Mouse (Mus musculus): ENCODE results near the gene Cdk14. TPM values are rescaled to one million over a fixed set of nuclear protein-coding genes. Genes with fewer than 3 reads are reported as not detected.

Cdk14 gene
- total and polyA plus RNA-seq, 2 experiments from 2014 or later, result 53.0 to 63.9 TPM

- Histone ChIP-seq H3K4me2 (ENCODE audit: low read depth, low read length) (no peak overlapping the region), H3K9me3 (ENCODE audit: low read length) (no peaks in the 10 kb centered on the region), H3K36me3 (ENCODE audit: insufficient read depth, low read length) (no peaks in the 10 kb centered on the region), H3K4me3 (ENCODE audit: low read length) (no peak overlapping the region), H3K4me1 (ENCODE audit: insufficient read depth, low read length) (no peaks in the 10 kb centered on the region), H3K9ac (replicated peaks; ENCODE audit: low read length) (no peak overlapping the region), H3K27me3 (ENCODE audit: insufficient read depth, low read length) (no peaks in the 10 kb centered on the region), H3K27ac (no peak overlapping the region)
- no peak for ATAC-seq
- no peak for DNase-seq (ENCODE audit: low spot score)
- TF ChIP-seq CTCF (IDR thresholded peaks at IDR 0.05; ENCODE audit: low read depth), result no peak
- WGBS, result 56% methylated on average over 4 of the region's 4 CpGs
Measured at GRCm38 (mm10) chr5:4805228-4805627, 614.9 kb downstream of the Cdk14 start.

- ATAC-seq (no peak), DNase-seq (ENCODE audit: low spot score) (no peak)
- H3K36me3 ChIP-seq (ENCODE audit: insufficient read depth, low read length), result no peaks in the 10 kb centered on the region
- no peak overlapping the region for H3K4me3 ChIP-seq (ENCODE audit: low read length)
- no peak for TF ChIP-seq CTCF (IDR thresholded peaks at IDR 0.05; ENCODE audit: low read depth)
- H3K4me1 ChIP-seq (ENCODE audit: insufficient read depth, low read length), result no peaks in the 10 kb centered on the region
- no peaks in the 10 kb centered on the region for H3K27me3 ChIP-seq (ENCODE audit: insufficient read depth, low read length)
- H3K9me3 ChIP-seq (ENCODE audit: low read length), result no peaks in the 10 kb centered on the region
- no peak overlapping the region for H3K9ac ChIP-seq (replicated peaks; ENCODE audit: low read length)
- WGBS, result 77% methylated on average over 5 of the region's 5 CpGs
- H3K27ac ChIP-seq, result no peak overlapping the region
- no peak overlapping the region for H3K4me2 ChIP-seq (ENCODE audit: low read depth, low read length)
Measured at GRCm38 (mm10) chr5:4803708-4804107, 616.4 kb downstream of the Cdk14 start.

DNA sequence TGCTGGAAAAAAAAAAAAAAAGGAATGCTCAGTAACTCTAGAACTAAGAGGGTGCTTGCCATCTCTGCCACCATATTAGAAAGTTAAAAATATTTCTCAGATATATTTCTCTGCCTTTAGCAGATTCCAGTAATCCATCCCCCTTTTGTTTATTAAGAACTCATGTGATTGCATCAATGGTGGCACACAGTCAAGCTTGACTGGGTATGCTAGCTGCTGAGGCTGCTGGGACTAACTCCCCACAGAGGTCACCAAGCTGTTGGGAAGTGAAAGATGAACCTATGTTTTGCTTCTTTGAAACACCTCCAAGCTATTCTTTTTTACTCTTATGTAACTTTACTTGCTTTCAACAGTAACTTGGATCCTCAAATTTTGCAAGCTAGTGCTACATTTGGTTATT, 618.1 kb downstream of the Cdk14 start:
- no peak for ATAC-seq
- H3K4me3 ChIP-seq (ENCODE audit: low read length), result no peak overlapping the region

GRCm38 (mm10) chr5:4801096-4801850, 618.8 kb downstream of the Cdk14 start:
- no peaks in the 10 kb centered on the region for H3K4me1 ChIP-seq (ENCODE audit: insufficient read depth, low read length)
- peak; percentile 71 for ATAC-seq
- no peak overlapping the region for H3K27ac ChIP-seq
- H3K4me2 ChIP-seq (ENCODE audit: low read depth, low read length), result no peak overlapping the region
- H3K4me3 ChIP-seq (ENCODE audit: low read length), result no peak overlapping the region
- H3K9ac ChIP-seq (replicated peaks; ENCODE audit: low read length), result no peak overlapping the region
- no peaks in the 10 kb centered on the region for H3K27me3 ChIP-seq (ENCODE audit: insufficient read depth, low read length)
- TF ChIP-seq CTCF (IDR thresholded peaks at IDR 0.05; ENCODE audit: low read depth), result no peak
- no peaks in the 10 kb centered on the region for H3K9me3 ChIP-seq (ENCODE audit: low read length)
- 33% methylated on average over 8 of the region's 8 CpGs for WGBS
- DNase-seq (ENCODE audit: low spot score), result peak; percentile 22
- no peaks in the 10 kb centered on the region for H3K36me3 ChIP-seq (ENCODE audit: insufficient read depth, low read length)

More for the DNA sequence above, 618.1 kb downstream of the Cdk14 start:
- Histone ChIP-seq H3K9me3 (ENCODE audit: low read length) (no peaks in the 10 kb centered on the region), H3K4me2 (ENCODE audit: low read depth, low read length) (no peak overlapping the region), H3K4me1 (ENCODE audit: insufficient read depth, low read length) (no peaks in the 10 kb centered on the region), H3K36me3 (ENCODE audit: insufficient read depth, low read length) (no peaks in the 10 kb centered on the region), H3K9ac (replicated peaks; ENCODE audit: low read length) (no peak overlapping the region), H3K27ac (no peak overlapping the region), H3K27me3 (ENCODE audit: insufficient read depth, low read length) (no peaks in the 10 kb centered on the region)
- DNase-seq (ENCODE audit: low spot score), result no peak
- no peak for TF ChIP-seq CTCF (IDR thresholded peaks at IDR 0.05; ENCODE audit: low read depth)

DNA sequence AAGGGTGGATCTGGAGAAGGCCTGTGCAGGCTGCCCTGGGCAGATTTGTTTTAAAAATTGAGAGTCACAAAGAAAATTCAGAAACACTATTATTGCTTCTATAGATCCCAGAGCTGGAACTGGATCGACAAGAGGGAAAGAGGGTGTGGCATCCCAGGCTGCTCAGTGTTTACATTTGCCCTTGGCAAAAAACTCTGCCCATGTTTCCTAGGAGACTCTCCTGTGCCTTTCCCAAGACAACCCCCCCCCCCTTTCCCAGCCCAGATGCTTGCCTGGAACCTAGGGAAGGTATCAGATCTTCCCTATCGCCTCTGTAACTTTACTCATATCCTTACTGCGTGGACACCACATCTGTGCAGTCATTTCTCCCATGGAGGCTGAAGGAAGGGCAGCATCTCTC, 628.9 kb downstream of the Cdk14 start:
- no peaks in the 10 kb centered on the region for H3K27me3 ChIP-seq (ENCODE audit: insufficient read depth, low read length)
- H3K27ac ChIP-seq, result no peak overlapping the region
- WGBS, result 69% methylated on average over 3 of the region's 3 CpGs
- ATAC-seq, result no peak
- no peak overlapping the region for H3K4me3 ChIP-seq (ENCODE audit: low read length)
- no peaks in the 10 kb centered on the region for H3K4me1 ChIP-seq (ENCODE audit: insufficient read depth, low read length)
- no peaks in the 10 kb centered on the region for H3K9me3 ChIP-seq (ENCODE audit: low read length)
- no peak overlapping the region for H3K4me2 ChIP-seq (ENCODE audit: low read depth, low read length)
- no peak overlapping the region for H3K9ac ChIP-seq (replicated peaks; ENCODE audit: low read length)
- H3K36me3 ChIP-seq (ENCODE audit: insufficient read depth, low read length), result no peaks in the 10 kb centered on the region
- TF ChIP-seq CTCF (IDR thresholded peaks at IDR 0.05; ENCODE audit: low read depth), result no peak
- DNase-seq (ENCODE audit: low spot score), result no peak

DNA sequence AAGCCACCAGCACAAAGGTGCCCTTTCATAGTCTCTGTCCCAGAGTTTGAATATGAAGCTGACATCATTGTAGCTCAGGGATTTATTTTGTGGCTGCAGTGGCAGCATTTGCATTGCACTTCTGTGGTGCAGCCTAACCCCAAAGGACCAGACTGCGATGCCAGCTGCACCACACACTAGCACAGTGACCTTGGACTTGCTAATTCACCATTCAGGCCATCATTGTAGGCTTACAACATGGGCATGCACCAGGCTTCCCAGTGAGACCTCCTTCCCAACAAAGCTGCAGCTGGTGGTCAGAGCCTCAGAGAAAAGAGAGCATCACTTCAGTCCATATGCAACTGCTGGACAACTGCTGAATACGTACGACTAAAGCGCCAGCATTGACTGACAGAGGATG, 629.8 kb downstream of the Cdk14 start:
- 80% methylated on average over 4 of the region's 4 CpGs for WGBS
- TF ChIP-seq CTCF (IDR thresholded peaks at IDR 0.05; ENCODE audit: low read depth), result no peak
- H3K4me2 ChIP-seq (ENCODE audit: low read depth, low read length), result no peak overlapping the region

GRCm38 (mm10) chr5:4788484-4788883, 631.6 kb downstream of the Cdk14 start:
- H3K27ac ChIP-seq, result no peak overlapping the region
- no peak for TF ChIP-seq CTCF (IDR thresholded peaks at IDR 0.05; ENCODE audit: low read depth)
- H3K27me3 ChIP-seq (ENCODE audit: insufficient read depth, low read length), result no peaks in the 10 kb centered on the region
- no peak for DNase-seq (ENCODE audit: low spot score)
- no peak for ATAC-seq
- H3K9me3 ChIP-seq (ENCODE audit: low read length), result no peaks in the 10 kb centered on the region
- no peak overlapping the region for H3K4me2 ChIP-seq (ENCODE audit: low read depth, low read length)
- no peaks in the 10 kb centered on the region for H3K36me3 ChIP-seq (ENCODE audit: insufficient read depth, low read length)
- 89% methylated on average over 3 of the region's 3 CpGs for WGBS
- no peaks in the 10 kb centered on the region for H3K4me1 ChIP-seq (ENCODE audit: insufficient read depth, low read length)
- no peak overlapping the region for H3K9ac ChIP-seq (replicated peaks; ENCODE audit: low read length)
- H3K4me3 ChIP-seq (ENCODE audit: low read length), result no peak overlapping the region

More for the DNA sequence above, 629.8 kb downstream of the Cdk14 start:
- H3K9me3 ChIP-seq (ENCODE audit: low read length), result no peaks in the 10 kb centered on the region
- no peaks in the 10 kb centered on the region for H3K36me3 ChIP-seq (ENCODE audit: insufficient read depth, low read length)
- DNase-seq (ENCODE audit: low spot score), result no peak
- H3K9ac ChIP-seq (replicated peaks; ENCODE audit: low read length), result no peak overlapping the region
- no peak for ATAC-seq
- no peaks in the 10 kb centered on the region for H3K27me3 ChIP-seq (ENCODE audit: insufficient read depth, low read length)
- no peak overlapping the region for H3K4me3 ChIP-seq (ENCODE audit: low read length)
- H3K27ac ChIP-seq, result no peak overlapping the region
- H3K4me1 ChIP-seq (ENCODE audit: insufficient read depth, low read length), result no peaks in the 10 kb centered on the region
